Mouse (Mus musculus) frontal cortex, postnatal 25 days (tissue): ENCODE data around the gene Opalin.

ENCODE experiments used
- DNase-seq, 2 experiments: peaks; one replicate each; pipeline ENCODE4 v3.0.0; 2022; ENCODE audit warnings: low spot score in 2 of 2

Gene Opalin

DNA sequence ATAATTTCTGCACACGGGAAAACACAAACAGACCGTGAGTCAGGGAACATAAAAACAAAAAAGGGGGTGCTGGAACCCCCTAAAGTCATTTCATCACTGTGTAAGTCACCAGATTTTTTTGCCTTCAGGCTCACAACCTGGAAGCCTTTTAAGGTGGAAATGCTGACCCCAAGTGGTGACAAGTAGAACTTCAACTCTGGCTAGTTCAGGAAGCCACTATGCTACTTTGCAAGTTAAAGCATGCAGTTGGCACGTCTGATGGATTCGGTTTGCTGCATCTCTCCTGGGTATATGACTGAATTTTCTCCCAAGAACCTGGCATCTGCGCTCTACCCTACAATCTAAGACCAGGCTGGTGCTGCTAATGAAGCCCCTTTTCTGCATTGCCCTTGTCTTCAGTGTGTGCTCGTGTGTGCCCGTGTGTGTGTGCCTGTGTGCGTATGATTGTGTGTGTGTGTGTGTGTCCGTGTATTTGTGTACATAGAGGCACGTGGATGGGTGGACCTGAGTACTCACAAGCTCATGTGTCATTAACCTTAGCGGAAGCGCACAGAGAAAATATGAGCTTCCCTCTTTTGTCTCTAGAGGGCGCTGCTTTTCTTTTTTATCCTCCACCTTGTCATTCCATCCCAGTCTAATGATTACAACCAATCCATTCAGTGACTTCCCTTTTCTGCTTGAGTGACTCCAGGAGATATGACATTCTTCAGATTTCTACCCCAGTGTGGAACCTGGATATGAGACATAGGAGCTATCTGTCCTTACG is 60.8 kb downstream of the Opalin start:
- DNase-seq, result peak in 1 of 2 experiments; percentile 58

DNA sequence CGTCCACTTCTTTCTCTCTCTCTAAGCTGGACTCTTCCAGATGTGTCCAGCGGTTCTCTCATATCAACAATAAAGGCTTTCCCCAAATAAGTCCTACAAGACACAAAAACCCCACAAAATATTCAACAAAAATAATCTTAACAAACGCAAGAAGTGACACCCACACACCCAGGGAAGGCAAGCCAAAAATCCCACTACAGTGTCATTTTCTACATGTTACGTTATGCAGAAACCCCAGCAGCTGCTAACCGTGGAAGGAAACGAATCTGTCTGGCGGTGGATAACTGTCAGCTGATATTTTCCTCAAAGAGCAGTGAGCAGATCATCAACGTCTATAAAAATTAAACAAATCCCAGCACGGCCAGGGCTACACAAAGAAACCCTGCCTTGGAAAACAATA is 62.9 kb downstream of the Opalin start:
- no peak for DNase-seq

DNA sequence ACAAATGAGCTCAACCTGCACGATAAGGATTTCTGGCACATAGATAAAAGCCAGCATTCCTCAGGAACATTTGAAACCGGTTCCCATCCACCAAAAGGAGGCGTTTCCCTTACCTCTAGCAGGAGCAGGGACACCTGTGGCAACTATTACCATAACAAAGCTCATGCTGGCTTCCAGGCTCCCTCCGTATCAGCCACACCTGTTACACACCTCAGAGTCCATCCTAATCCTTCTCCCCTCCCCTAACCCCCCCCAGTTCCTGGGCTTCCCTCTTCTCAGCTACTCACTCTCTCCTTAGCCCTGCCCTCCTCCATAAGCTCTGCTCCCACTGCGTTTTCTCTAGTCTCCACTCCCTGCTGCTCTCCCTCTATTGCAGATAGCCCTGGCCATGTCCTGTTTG is 63.3 kb downstream of the Opalin start:
- DNase-seq, result no peak
